Mouse (Mus musculus): Measurements from ENCODE around the gene Stil. TPM values are rescaled to one million over a fixed set of nuclear protein-coding genes. Genes with fewer than 3 reads are reported as not detected.

Gene Stil
- polyA plus RNA-seq, 1 experiment from 2014 or later, result 12.5 TPM

- Histone ChIP-seq H3K9ac (peak within 1 kb of the TSS; percentile 84), H3K9me3 (replicated peaks) (no peaks in the 10 kb centered on the region), H3K36me3 (no peaks in the 10 kb centered on the region), H3K4me3 (replicated peaks) (peak within 1 kb of the TSS; percentile 85), H3K27ac (peak within 1 kb of the TSS; percentile 99), H3K4me1 (peaks cover 11% of the 10 kb centered on the region; the same call in 1 of the 2 replicates), H3K27me3 (no peaks in the 10 kb centered on the region), H3K4me2 (peak within 1 kb of the TSS; percentile 58)
- ATAC-seq (replicated peaks; ENCODE audit: low FRiP score), result peak; percentile 98
- WGBS, result under 1% methylated on average over 93 of the region's 93 CpGs
Measured at GRCm38 (mm10) chr4:114986591-114987432, 13.1 kb upstream of the Stil start, which contains the start of gene Cmpk1. Gene Cmpk1, minus strand, starts transcription at chr4:114987241.

GRCm38 (mm10) chr4:114994218-114994617, 5.7 kb upstream of the Stil start:
- no peak overlapping the region for H3K4me2 ChIP-seq
- H3K4me1 ChIP-seq, result no peaks in the 10 kb centered on the region
- no peak overlapping the region for H3K9ac ChIP-seq
- H3K27ac ChIP-seq, result no peak overlapping the region
- no peak for ATAC-seq (replicated peaks; ENCODE audit: low FRiP score)
- H3K27me3 ChIP-seq, result 0 out of 2 replicates have a peak, but pooled peaks cover 2% of the 10 kb centered on the region
- H3K9me3 ChIP-seq (replicated peaks), result no peaks in the 10 kb centered on the region
- WGBS, result 90% methylated on average over 3 of the region's 3 CpGs
- H3K36me3 ChIP-seq, result no peaks in the 10 kb centered on the region
- H3K4me3 ChIP-seq (replicated peaks), result no peak overlapping the region

GRCm38 (mm10) chr4:114997051-114997450, 2.9 kb upstream of the Stil start:
- peaks cover 14% of the 10 kb centered on the region for H3K4me1 ChIP-seq
- H3K27me3 ChIP-seq, result 0 out of 2 replicates have a peak, but pooled peaks cover 2% of the 10 kb centered on the region
- 64% methylated on average over 3 of the region's 3 CpGs for WGBS
- no peak overlapping the region for H3K27ac ChIP-seq
- H3K4me3 ChIP-seq (replicated peaks), result no peak overlapping the region
- no peak for ATAC-seq (replicated peaks; ENCODE audit: low FRiP score)
- no peak overlapping the region for H3K4me2 ChIP-seq
- H3K9ac ChIP-seq, result no peak overlapping the region
- H3K9me3 ChIP-seq (replicated peaks), result no peaks in the 10 kb centered on the region
- no peaks in the 10 kb centered on the region for H3K36me3 ChIP-seq

- Histone ChIP-seq H3K27ac (peak overlapping the region; percentile 96), H3K4me3 (replicated peaks) (peak overlapping the region; percentile 74), H3K4me2 (peak overlapping the region; percentile 66), H3K9me3 (replicated peaks) (no peaks in the 10 kb centered on the region), H3K36me3 (peaks cover 14% of the 10 kb centered on the region), H3K4me1 (peaks cover 14% of the 10 kb centered on the region), H3K9ac (peak overlapping the region; percentile 54), H3K27me3 (no peaks in the 10 kb centered on the region)
- peak; percentile 37 for ATAC-seq (replicated peaks; ENCODE audit: low FRiP score)
- WGBS, result 10% methylated on average over 9 of the region's 9 CpGs
Measured at GRCm38 (mm10) chr4:114999445-114999772, 550 bp upstream of the Stil start.

- Histone ChIP-seq H3K4me1 (peaks cover 14% of the 10 kb centered on the region), H3K27me3 (no peaks in the 10 kb centered on the region), H3K4me3 (replicated peaks) (peak overlapping the region; percentile 74), H3K27ac (peak overlapping the region; percentile 87), H3K4me2 (peak overlapping the region; percentile 66), H3K9me3 (replicated peaks) (no peaks in the 10 kb centered on the region), H3K9ac (peak overlapping the region; percentile 74), H3K36me3 (peaks cover 22% of the 10 kb centered on the region)
- peak; percentile 37 for ATAC-seq (replicated peaks; ENCODE audit: low FRiP score)
- WGBS, result under 1% methylated on average over 8 of the region's 8 CpGs
Measured at GRCm38 (mm10) chr4:115000429-115000795, 453 bp downstream of the Stil start.

- 95% methylated on average over 3 of the region's 3 CpGs for WGBS
Measured at GRCm38 (mm10) chr4:115014276-115014675, 14.3 kb downstream of the Stil start.

GRCm38 (mm10) chr4:115019997-115020396, 20.0 kb downstream of the Stil start:
- no peaks in the 10 kb centered on the region for H3K9me3 ChIP-seq (replicated peaks)
- WGBS, result 94% methylated on average over 3 of the region's 3 CpGs
- H3K27ac ChIP-seq, result no peak overlapping the region
- no peaks in the 10 kb centered on the region for H3K4me1 ChIP-seq
- H3K4me2 ChIP-seq, result no peak overlapping the region
- H3K9ac ChIP-seq, result no peak overlapping the region
- peaks cover 82% of the 10 kb centered on the region for H3K36me3 ChIP-seq
- no peaks in the 10 kb centered on the region for H3K27me3 ChIP-seq
- no peak for ATAC-seq (replicated peaks; ENCODE audit: low FRiP score)
- H3K4me3 ChIP-seq (replicated peaks), result no peak overlapping the region

More at GRCm38 (mm10) chr4:115014276-115014675, 14.3 kb downstream of the Stil start:
- no peak overlapping the region for H3K4me2 ChIP-seq
- H3K9ac ChIP-seq, result no peak overlapping the region
- no peak for ATAC-seq (replicated peaks; ENCODE audit: low FRiP score)
- no peaks in the 10 kb centered on the region for H3K27me3 ChIP-seq
- peaks cover 83% of the 10 kb centered on the region for H3K36me3 ChIP-seq
- no peaks in the 10 kb centered on the region for H3K9me3 ChIP-seq (replicated peaks)
- no peaks in the 10 kb centered on the region for H3K4me1 ChIP-seq
- no peak overlapping the region for H3K27ac ChIP-seq
- H3K4me3 ChIP-seq (replicated peaks), result no peak overlapping the region

- Histone ChIP-seq H3K4me2 (no peak overlapping the region), H3K4me1 (no peaks in the 10 kb centered on the region), H3K9me3 (replicated peaks) (no peaks in the 10 kb centered on the region), H3K27ac (no peak overlapping the region), H3K36me3 (peaks cover 74% of the 10 kb centered on the region), H3K27me3 (no peaks in the 10 kb centered on the region), H3K4me3 (replicated peaks) (no peak overlapping the region), H3K9ac (no peak overlapping the region)
- ATAC-seq (replicated peaks; ENCODE audit: low FRiP score), result no peak
- 86% methylated on average over 6 of the region's 6 CpGs for WGBS
Measured at GRCm38 (mm10) chr4:115035043-115035442, 35.1 kb downstream of the Stil start.

- Histone ChIP-seq H3K4me1 (no peaks in the 10 kb centered on the region), H3K9ac (no peak overlapping the region), H3K36me3 (peaks cover 79% of the 10 kb centered on the region), H3K4me2 (no peak overlapping the region), H3K9me3 (replicated peaks) (no peaks in the 10 kb centered on the region), H3K27me3 (no peaks in the 10 kb centered on the region), H3K4me3 (replicated peaks) (no peak overlapping the region), H3K27ac (no peak overlapping the region)
- ATAC-seq (replicated peaks; ENCODE audit: low FRiP score), result no peak
- WGBS, result 39% methylated on average over 4 of the region's 4 CpGs
Measured at GRCm38 (mm10) chr4:115038242-115038641, 38.3 kb downstream of the Stil start.

GRCm38 (mm10) chr4:115045621-115046020, 45.7 kb downstream of the Stil start:
- Histone ChIP-seq H3K9ac (no peak overlapping the region), H3K27ac (no peak overlapping the region), H3K9me3 (replicated peaks) (no peaks in the 10 kb centered on the region), H3K27me3 (peaks cover 33% of the 10 kb centered on the region), H3K4me1 (no peaks in the 10 kb centered on the region), H3K36me3 (peaks cover 31% of the 10 kb centered on the region), H3K4me3 (replicated peaks) (no peak overlapping the region), H3K4me2 (no peak overlapping the region)
- no peak for ATAC-seq (replicated peaks; ENCODE audit: low FRiP score)
- 82% methylated on average over 3 of the region's 3 CpGs for WGBS

- 5% methylated on average over 5 of the region's 5 CpGs for WGBS
- H3K27me3 ChIP-seq, result peaks cover 54% of the 10 kb centered on the region
- 0 out of 2 replicates have a peak overlapping the region, but pooled peaks have one; percentile 9 for H3K27ac ChIP-seq
- no peak overlapping the region for H3K4me3 ChIP-seq (replicated peaks)
- H3K9me3 ChIP-seq (replicated peaks), result no peaks in the 10 kb centered on the region
- H3K4me2 ChIP-seq, result no peak overlapping the region
- H3K4me1 ChIP-seq, result peaks cover 7% of the 10 kb centered on the region
- H3K9ac ChIP-seq, result no peak overlapping the region
- H3K36me3 ChIP-seq, result 0 out of 2 replicates have a peak, but pooled peaks cover 10% of the 10 kb centered on the region
- ATAC-seq (replicated peaks; ENCODE audit: low FRiP score), result no peak
Measured at GRCm38 (mm10) chr4:115047750-115048149, 47.8 kb downstream of the Stil start.

- H3K27ac ChIP-seq, result 0 out of 2 replicates have a peak overlapping the region, but pooled peaks have one; percentile 9
- WGBS, result 71% methylated on average over 8 of the region's 8 CpGs
- H3K9me3 ChIP-seq (replicated peaks), result no peaks in the 10 kb centered on the region
- H3K4me1 ChIP-seq, result peaks cover 10% of the 10 kb centered on the region
- no peak overlapping the region for H3K9ac ChIP-seq
- no peak for ATAC-seq (replicated peaks; ENCODE audit: low FRiP score)
- 0 out of 2 replicates have a peak, but pooled peaks cover 8% of the 10 kb centered on the region for H3K36me3 ChIP-seq
- no peak overlapping the region for H3K4me3 ChIP-seq (replicated peaks)
- no peak overlapping the region for H3K4me2 ChIP-seq
- peaks cover 58% of the 10 kb centered on the region for H3K27me3 ChIP-seq
Measured at GRCm38 (mm10) chr4:115048190-115048589, 48.2 kb downstream of the Stil start.

Data from kidney, embryonic 15.5 days (tissue).